Mouse (Mus musculus) forebrain, embryonic 11.5 days (tissue): ENCODE data around the gene Spsb3. TPM values are rescaled to one million over a fixed set of nuclear protein-coding genes. Genes with fewer than 3 reads are reported as not detected.

Source experiments
- ATAC-seq: fragments of 200-750 bp; cut with Nextera tagmentation; replicated peaks from 2 replicates; pipeline ENCODE4 v1.8.0; 2017; ENCODE audit warnings: moderate TSS enrichment; ENCODE audit not compliant: low FRiP score
- DNase-seq: peaks from one replicate; pipeline ENCODE4 v3.0.0-alpha.2; 2017; ENCODE audit warnings: low spot score
- H3K27ac ChIP-seq: fragments of 300-500 bp; sonication (generic); 2 replicates; pipeline ENCODE4 v1.5.1; 2014; ENCODE audit warnings: low read depth, low read length
- H3K27me3 ChIP-seq: fragments of 300-500 bp; sonication (generic); 2 replicates; pipeline ENCODE4 v1.6.1; 2014; ENCODE audit warnings: mild to moderate bottlenecking, low read length, mixed read lengths; ENCODE audit not compliant: control insufficient read depth, insufficient read depth
- H3K36me3 ChIP-seq: fragments of 300-500 bp; sonication (generic); 2 replicates; pipeline ENCODE4 v1.6.1; 2014; ENCODE audit warnings: mild to moderate bottlenecking, low read length, moderate library complexity, mixed read lengths; ENCODE audit not compliant: control insufficient read depth, insufficient read depth
- H3K4me1 ChIP-seq: fragments of 300-500 bp; sonication (generic); replicated peaks from 2 replicates; pipeline ENCODE4 v1.6.1; 2014; ENCODE audit warnings: low read length, mixed read lengths; ENCODE audit not compliant: control insufficient read depth, insufficient read depth
- H3K4me2 ChIP-seq: fragments of 300-500 bp; sonication (generic); 2 replicates; pipeline ENCODE4 v1.6.1; 2014; ENCODE audit warnings: low read depth, mild to moderate bottlenecking, low read length, moderate library complexity, mixed read lengths; ENCODE audit not compliant: severe bottlenecking
- H3K4me3 ChIP-seq: fragments of 300-500 bp; sonication (generic); 2 replicates; pipeline ENCODE4 v1.5.1; 2014; ENCODE audit warnings: low read depth, low read length
- H3K9ac ChIP-seq: fragments of 300-500 bp; sonication (generic); 2 replicates; pipeline ENCODE4 v1.6.1; 2014; ENCODE audit warnings: low read length
- H3K9me3 ChIP-seq: fragments of 300-500 bp; sonication (generic); 2 replicates; pipeline ENCODE4 v1.6.1; 2016; ENCODE audit warnings: low read length, mixed read lengths; ENCODE audit not compliant: control insufficient read depth
- WGBS: fragments of 180-500 bp; shearing (Covaris S2); extraction: QIAGEN DNeasy Blood & Tissue Kit; methylation state at CpG from one replicate; pipeline ENCODE4 v1.1.7; 2014; 5-methylcytosine and 5-hydroxymethylcytosine counted together
- polyA plus RNA-seq: library from polyadenylated mRNA; unstranded; fragments of >200 nt; fragmentation: Nextera tagmentation; extraction: Ambion mirVana; gene quantifications from 2 replicates; pipeline ENCODE4 v1.2.1, GENCODE M21; 2014

Spsb3 gene
- polyA plus RNA-seq, 1 experiment from 2014 or later, result 44.7 TPM

DNA sequence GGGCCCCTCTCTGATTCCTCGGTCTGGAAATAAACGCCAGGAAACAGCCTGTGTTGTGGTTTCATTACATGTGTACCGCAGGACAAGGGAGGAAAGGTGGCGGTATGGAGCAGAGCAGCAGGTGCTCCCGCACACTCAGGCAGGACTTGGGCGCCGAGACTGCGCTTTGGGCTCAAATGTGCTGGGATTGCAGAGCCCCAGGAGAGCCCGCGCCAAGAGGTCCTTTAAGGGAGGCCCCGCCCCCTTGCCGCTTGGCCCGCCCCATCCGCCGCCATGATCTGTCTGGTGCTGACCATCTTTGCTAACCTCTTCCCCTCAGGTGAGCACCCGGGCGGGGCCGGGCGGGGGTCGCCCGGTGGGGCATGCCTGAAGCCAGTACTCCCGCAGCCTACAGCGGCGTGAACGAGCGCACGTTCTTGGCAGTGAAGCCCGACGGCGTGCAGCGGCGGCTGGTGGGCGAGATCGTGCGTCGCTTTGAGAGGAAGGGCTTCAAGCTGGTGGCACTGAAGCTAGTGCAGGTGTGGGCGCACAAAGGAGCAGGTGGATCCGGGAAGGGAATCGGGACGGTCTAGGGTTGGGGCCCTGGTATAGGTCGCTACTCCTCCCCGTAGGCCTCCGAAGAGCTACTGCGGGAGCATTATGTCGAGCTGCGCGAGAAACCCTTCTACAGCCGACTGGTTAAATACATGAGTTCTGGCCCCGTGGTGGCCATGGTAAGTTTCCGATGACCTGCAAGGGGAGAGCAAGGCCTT is 10.0 kb downstream of the Spsb3 start, which contains the start of gene Nme3:
Gene Nme3, plus strand, starts transcription at position 260 of the 752 bp plus-strand sequence.
- ATAC-seq, result peak; percentile 82
- H3K27ac ChIP-seq, result peak within 1 kb of the TSS; percentile 72; the same call in 1 of the 2 replicates
- peak within 1 kb of the TSS; percentile 86 for H3K4me3 ChIP-seq
- H3K4me1 ChIP-seq, result peaks cover 20% of the 10 kb centered on the region
- H3K9me3 ChIP-seq, result no peaks in the 10 kb centered on the region
- H3K9ac ChIP-seq, result peak within 1 kb of the TSS; percentile 88
- no peaks in the 10 kb centered on the region for H3K27me3 ChIP-seq
- peak; percentile 87 for DNase-seq
- H3K36me3 ChIP-seq, result peaks cover 13% of the 10 kb centered on the region
- WGBS, result under 1% methylated on average over 50 of the region's 50 CpGs
- H3K4me2 ChIP-seq, result peak within 1 kb of the TSS; percentile 98

DNA sequence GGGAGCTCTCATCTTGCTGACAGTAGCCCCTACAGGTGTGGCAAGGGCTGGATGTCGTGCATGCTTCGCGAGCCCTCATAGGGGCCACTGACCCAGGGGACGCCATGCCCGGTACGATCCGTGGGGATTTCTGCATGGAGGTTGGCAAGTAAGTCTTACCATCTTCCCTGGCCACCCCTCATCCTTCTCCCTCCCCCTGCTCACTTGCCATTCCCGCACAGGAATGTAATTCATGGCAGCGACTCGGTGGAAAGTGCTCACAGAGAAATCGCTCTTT is 10.5 kb downstream of the Spsb3 start:
- H3K27me3 ChIP-seq, result no peaks in the 10 kb centered on the region
- H3K4me3 ChIP-seq, result peak overlapping the region; percentile 86
- H3K4me1 ChIP-seq, result peaks cover 20% of the 10 kb centered on the region
- WGBS, result 36% methylated on average over 11 of the region's 11 CpGs
- peaks cover 17% of the 10 kb centered on the region for H3K36me3 ChIP-seq
- no peak for ATAC-seq
- H3K27ac ChIP-seq, result no peak overlapping the region
- no peaks in the 10 kb centered on the region for H3K9me3 ChIP-seq
- no peak for DNase-seq
- H3K9ac ChIP-seq, result peak overlapping the region; percentile 88
- H3K4me2 ChIP-seq, result peak overlapping the region; percentile 98

DNA sequence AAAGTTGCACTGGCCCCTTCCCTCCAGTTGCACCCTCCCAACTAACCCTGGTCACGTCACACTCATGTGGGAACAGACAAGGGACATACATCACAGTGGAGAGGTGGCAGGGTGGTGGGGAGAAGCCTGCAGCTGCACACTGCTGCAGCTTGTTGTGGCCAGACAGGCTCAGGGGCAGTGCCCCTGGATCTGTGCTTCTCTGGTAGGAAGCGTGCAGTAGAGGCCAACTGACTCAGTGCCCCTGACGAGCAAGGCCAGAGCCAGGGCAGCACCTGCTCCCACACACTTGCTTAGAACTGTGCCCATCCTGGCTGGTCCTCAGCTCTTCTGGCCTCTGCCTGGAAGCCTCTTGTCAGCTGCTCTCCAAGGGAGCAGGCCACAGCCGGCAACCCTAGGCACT is 11.2 kb downstream of the Spsb3 start:
- DNase-seq (no peak), ATAC-seq (no peak)
- Histone ChIP-seq H3K4me1 (peaks cover 20% of the 10 kb centered on the region), H3K27ac (no peak overlapping the region), H3K4me2 (0 out of 2 replicates have a peak overlapping the region, but pooled peaks have one; percentile 98), H3K9me3 (no peaks in the 10 kb centered on the region), H3K36me3 (peaks cover 14% of the 10 kb centered on the region), H3K27me3 (no peaks in the 10 kb centered on the region), H3K9ac (peak overlapping the region; percentile 88; the same call in 1 of the 2 replicates), H3K4me3 (peak overlapping the region; percentile 86)
- 87% methylated on average over 4 of the region's 4 CpGs for WGBS

DNA sequence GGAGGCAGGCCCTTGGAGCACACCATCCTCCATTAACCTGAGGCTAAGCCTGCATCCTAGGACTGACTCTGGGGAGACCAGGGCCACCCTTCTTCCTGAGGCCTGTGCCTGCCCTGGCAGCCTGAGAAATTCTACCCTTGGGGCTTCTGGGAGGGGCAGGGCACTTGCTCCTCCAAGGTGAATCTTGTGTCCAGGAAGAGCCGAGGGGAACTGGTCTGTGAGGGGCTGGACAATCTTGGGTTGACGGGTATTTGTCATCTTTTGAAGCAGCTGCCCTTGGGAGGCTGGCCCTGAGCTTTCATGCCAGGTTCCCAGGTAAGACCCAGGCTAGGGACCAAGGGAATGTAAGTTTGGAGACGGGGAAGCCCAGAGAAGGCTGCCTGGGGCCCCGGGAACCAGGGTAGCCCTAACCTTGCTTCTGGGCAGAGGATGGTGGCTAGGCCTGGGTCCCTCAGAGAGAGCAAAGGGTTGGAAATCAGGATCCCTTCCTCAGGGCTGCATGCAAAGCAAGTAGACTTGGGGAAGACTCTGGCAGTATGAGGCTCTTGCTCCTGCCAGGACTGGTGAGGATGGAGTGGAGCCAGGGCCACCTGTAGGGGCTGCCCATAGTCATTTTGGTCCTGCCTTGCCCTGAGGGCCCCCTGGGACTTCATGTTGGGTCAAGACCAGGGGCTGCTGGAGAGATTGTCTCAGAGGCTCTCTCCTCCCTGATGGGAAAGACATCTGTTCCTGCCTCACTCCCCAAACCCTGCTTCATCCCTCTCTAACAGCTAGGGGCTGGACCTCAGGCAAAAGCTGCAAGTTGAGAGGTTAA is 11.8 kb downstream of the Spsb3 start:
- Histone ChIP-seq H3K4me3 (no peak overlapping the region), H3K9me3 (no peaks in the 10 kb centered on the region), H3K27ac (no peak overlapping the region), H3K4me2 (no peak overlapping the region), H3K4me1 (peaks cover 20% of the 10 kb centered on the region), H3K27me3 (no peaks in the 10 kb centered on the region), H3K9ac (peak overlapping the region; percentile 23; the same call in 1 of the 2 replicates), H3K36me3 (peaks cover 20% of the 10 kb centered on the region)
- ATAC-seq (no peak), DNase-seq (no peak)
- 75% methylated on average over 4 of the region's 4 CpGs for WGBS

DNA sequence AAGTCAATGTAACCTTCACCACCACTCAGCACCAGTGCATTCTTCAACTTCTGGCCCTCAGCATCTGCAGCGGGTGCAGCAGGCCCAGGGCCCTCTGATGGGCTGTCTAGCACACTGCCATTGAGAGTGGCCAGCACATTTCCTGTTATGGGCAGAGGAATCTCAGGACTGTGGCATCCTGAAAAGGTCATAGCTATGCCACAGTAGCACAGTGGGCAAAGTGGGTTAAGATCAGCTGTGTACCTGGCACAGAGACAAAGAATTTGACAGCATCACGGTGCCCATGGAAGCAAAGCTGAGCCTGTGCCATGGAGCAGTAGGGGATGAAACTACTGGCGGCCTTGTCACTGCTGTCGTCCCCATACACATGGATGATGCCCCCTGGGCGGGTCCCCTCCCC is 12.7 kb downstream of the Spsb3 start:
- Histone ChIP-seq H3K4me1 (peaks cover 15% of the 10 kb centered on the region), H3K36me3 (peaks cover 23% of the 10 kb centered on the region), H3K4me3 (no peak overlapping the region)

DNA sequence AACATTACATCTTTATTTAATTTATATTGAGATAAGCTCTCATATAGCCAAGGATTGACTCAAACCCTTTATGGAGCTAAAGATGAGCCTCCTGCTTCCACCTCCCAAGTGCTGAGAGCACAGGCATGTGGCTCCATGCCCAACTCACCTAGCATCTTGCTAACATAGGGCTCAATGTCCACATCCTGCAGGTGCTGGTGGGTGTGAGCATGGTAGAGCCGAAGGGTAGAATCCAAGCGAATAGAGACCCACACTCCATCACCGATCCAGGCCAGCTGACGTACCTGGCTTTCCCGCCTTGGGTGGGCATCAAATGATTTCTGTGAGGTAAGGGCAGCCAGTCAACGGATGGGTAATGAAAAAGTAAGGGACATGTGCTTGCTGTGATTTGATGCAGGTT is 13.6 kb downstream of the Spsb3 start:
- Histone ChIP-seq H3K4me1 (peaks cover 14% of the 10 kb centered on the region; the same call in 1 of the 2 replicates), H3K9me3 (no peaks in the 10 kb centered on the region), H3K4me3 (no peak overlapping the region), H3K4me2 (no peak overlapping the region), H3K9ac (no peak overlapping the region), H3K27me3 (no peaks in the 10 kb centered on the region), H3K27ac (no peak overlapping the region), H3K36me3 (peaks cover 26% of the 10 kb centered on the region)
- WGBS, result 90% methylated on average over 6 of the region's 6 CpGs
- ATAC-seq, result no peak
- DNase-seq, result no peak

More for the DNA sequence above, 12.7 kb downstream of the Spsb3 start:
- 88% methylated on average over 5 of the region's 5 CpGs for WGBS
- no peak overlapping the region for H3K4me2 ChIP-seq
- ATAC-seq (no peak), DNase-seq (no peak)
- H3K9ac ChIP-seq, result no peak overlapping the region
- no peaks in the 10 kb centered on the region for H3K9me3 ChIP-seq
- no peaks in the 10 kb centered on the region for H3K27me3 ChIP-seq
- no peak overlapping the region for H3K27ac ChIP-seq

DNA sequence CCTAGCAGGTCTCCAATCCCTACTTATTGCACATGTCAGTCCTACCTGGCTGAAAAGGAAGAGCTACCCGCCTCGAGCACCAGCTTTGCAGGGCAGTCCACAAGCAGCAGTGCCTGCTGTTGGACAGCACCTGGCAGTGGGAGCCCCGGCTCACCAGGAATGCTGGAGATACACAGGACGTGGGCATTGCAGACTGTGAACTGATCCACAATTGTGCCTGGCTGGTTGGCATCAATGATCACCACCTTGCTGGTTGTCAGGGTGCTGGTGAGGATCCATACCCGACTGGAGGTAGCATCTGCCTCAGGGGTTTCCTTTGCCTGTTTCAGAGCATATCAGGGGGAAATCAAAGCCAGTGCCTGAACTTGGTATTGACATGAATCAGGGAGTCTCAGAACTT is 15.7 kb downstream of the Spsb3 start:
- no peak for ATAC-seq
- no peaks in the 10 kb centered on the region for H3K9me3 ChIP-seq
- H3K27me3 ChIP-seq, result no peaks in the 10 kb centered on the region
- no peak overlapping the region for H3K9ac ChIP-seq
- 93% methylated on average over 5 of the region's 5 CpGs for WGBS
- no peak for DNase-seq
- no peak overlapping the region for H3K4me3 ChIP-seq
- peaks cover 28% of the 10 kb centered on the region for H3K36me3 ChIP-seq
- peaks cover 3% of the 10 kb centered on the region; the same call in 1 of the 2 replicates for H3K4me1 ChIP-seq
- no peak overlapping the region for H3K27ac ChIP-seq
- H3K4me2 ChIP-seq, result no peak overlapping the region

DNA sequence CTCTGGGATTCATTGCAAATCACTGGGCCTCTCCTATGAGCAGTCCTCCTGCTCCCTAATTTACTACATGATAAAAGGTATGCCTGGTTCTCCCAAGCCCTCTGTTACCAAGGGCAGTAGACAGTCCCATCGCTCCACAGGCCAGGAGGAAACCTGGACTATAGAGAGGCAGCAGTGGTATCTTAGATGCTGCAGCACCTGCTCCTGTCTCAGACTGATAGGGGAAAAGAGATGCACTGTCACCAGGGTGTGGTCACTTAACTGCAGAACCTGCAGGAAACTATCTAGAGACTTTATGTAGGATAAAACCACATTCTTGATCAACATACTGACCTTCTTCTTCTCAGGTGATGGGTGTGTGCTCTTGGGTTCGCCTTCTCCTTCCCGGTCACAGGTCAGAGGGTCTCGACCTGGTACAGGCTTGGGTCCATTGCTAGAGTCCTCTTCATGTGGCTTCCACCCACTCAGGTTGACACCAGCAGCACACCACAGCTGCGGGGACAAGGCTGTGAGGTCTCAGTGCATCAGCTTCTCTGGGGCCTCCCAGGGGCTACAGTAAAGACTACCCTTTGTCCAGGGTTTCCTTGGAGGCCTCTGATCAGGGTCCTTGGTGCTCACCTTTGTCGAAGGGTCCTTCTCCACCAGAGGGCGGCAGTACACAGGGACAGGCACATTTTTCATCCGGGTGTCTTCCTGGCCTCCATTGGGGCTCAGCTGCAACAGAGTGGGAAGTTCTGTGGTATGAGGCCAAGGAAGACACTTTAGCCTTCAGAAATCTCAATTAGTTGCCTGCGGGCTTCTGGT is 16.4 kb downstream of the Spsb3 start:
- Histone ChIP-seq H3K27ac (no peak overlapping the region), H3K4me1 (no peaks in the 10 kb centered on the region), H3K4me3 (no peak overlapping the region), H3K36me3 (peaks cover 29% of the 10 kb centered on the region), H3K4me2 (no peak overlapping the region), H3K9me3 (no peaks in the 10 kb centered on the region), H3K9ac (no peak overlapping the region), H3K27me3 (no peaks in the 10 kb centered on the region)
- 67% methylated on average over 9 of the region's 9 CpGs for WGBS
- DNase-seq (no peak), ATAC-seq (no peak)
